Mouse (Mus musculus): ENCODE results near the gene Ube2q1. TPM values are rescaled to one million over a fixed set of nuclear protein-coding genes. Genes with fewer than 3 reads are reported as not detected.

Ube2q1 gene
- polyA plus RNA-seq, 1 experiment from 2014 or later, result 21.3 TPM

DNA sequence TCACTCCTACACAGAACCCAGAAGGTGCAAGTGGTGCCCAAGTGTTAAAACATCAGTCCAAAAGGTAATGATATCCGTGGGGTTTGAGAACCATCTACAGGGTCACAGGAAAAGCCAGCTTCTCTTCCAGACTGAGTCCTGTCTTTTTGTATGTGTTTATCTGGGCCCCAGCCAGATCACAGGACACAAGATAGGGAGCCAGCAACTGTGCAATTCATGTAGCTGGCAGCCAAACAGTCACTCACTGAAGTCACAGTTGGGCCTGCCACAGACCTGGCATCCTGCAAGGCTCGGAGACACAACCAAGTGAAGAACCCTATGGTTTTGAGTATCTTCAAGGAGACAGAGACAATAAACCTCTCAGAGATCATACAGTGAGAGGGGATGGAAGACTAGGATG is 15.6 kb upstream of the Ube2q1 start:
- Histone ChIP-seq H3K4me3 (ENCODE audit: low read depth, low read length) (no peak overlapping the region), H3K4me2 (ENCODE audit: low read length) (no peak overlapping the region), H3K27me3 (replicated peaks; ENCODE audit: control insufficient read depth, insufficient read depth, low read length) (no peaks in the 10 kb centered on the region), H3K9me3 (ENCODE audit: control insufficient read depth, low read length) (no peaks in the 10 kb centered on the region), H3K27ac (ENCODE audit: low read depth) (no peak overlapping the region), H3K9ac (ENCODE audit: low read length) (no peak overlapping the region), H3K4me1 (replicated peaks; ENCODE audit: control insufficient read depth, insufficient read depth, low read length) (no peaks in the 10 kb centered on the region), H3K36me3 (ENCODE audit: control insufficient read depth, insufficient read depth, low read length) (no peaks in the 10 kb centered on the region)
- DNase-seq (ENCODE audit: low spot score) (no peak), ATAC-seq (replicated peaks; ENCODE audit: low FRiP score, low TSS enrichment, low read depth) (no peak)
- 82% methylated on average over 2 of the region's 2 CpGs for WGBS

DNA sequence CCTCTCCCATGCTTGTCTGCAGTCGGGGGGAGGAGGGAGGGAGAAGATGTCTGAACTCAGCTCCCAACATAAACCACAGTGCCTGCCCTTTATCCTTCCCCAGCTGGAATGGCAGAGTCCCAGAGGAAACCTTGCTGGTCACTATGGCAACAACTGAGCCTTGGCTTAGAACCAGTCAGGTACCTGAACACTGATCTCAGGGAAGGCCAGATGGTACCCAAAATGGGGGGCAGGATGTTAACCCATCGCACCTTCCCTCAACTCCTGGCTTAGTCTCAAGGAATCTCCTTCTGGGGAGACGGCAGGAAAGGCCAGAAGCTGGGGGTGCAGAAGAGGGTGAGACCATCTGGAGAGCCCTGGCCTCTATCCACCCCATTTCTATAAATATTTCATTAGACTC is 13.6 kb upstream of the Ube2q1 start:
- Histone ChIP-seq H3K27ac (ENCODE audit: low read depth) (no peak overlapping the region), H3K9me3 (ENCODE audit: control insufficient read depth, low read length) (no peaks in the 10 kb centered on the region), H3K36me3 (ENCODE audit: control insufficient read depth, insufficient read depth, low read length) (no peaks in the 10 kb centered on the region), H3K9ac (ENCODE audit: low read length) (no peak overlapping the region), H3K4me2 (ENCODE audit: low read length) (no peak overlapping the region), H3K4me3 (ENCODE audit: low read depth, low read length) (no peak overlapping the region), H3K27me3 (replicated peaks; ENCODE audit: control insufficient read depth, insufficient read depth, low read length) (no peaks in the 10 kb centered on the region; the same call in 1 of the 2 replicates), H3K4me1 (replicated peaks; ENCODE audit: control insufficient read depth, insufficient read depth, low read length) (no peaks in the 10 kb centered on the region)
- DNase-seq (ENCODE audit: low spot score), result no peak
- WGBS, result 52% methylated on average over 3 of the region's 3 CpGs
- ATAC-seq (replicated peaks; ENCODE audit: low FRiP score, low TSS enrichment, low read depth), result no peak

DNA sequence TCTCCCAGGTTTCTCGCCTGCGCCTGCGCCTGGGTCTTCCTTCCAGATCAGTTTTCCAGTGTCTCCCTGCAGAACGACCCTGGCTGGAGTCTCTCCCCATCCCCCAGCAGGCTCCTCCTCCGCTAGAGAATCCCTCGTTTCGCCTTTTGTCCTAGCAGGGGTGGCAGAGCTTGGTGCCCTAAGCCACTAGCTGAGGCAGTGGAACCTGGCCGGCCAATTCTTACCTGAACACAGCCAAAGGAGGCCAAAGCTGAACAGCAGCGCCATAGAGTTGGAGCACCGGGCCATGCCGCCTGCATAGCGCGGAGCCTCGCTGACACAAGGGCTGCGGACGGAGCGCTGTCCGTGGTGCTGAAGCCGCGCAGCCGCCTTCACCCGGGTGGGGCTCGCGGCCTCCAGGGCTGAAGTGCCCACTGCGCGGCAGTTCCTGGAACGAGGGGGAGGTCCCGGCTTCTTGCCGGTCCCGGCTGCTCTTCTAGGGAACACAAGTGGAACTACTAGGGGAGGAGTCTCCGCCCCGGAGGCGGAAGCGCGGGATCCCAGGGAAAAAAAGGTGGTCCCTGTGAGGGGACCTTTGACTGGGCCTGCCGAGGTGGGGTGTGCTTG is 9.2 kb upstream of the Ube2q1 start, which contains the start of gene Chrnb2:
Gene Chrnb2 (minus strand): TSS at position 514 of the 606 bp plus-strand sequence.
- H3K9me3 ChIP-seq (ENCODE audit: control insufficient read depth, low read length), result no peaks in the 10 kb centered on the region
- peak; percentile 93 for ATAC-seq (replicated peaks; ENCODE audit: low FRiP score, low TSS enrichment, low read depth)
- no peaks in the 10 kb centered on the region for H3K4me1 ChIP-seq (replicated peaks; ENCODE audit: control insufficient read depth, insufficient read depth, low read length)
- H3K36me3 ChIP-seq (ENCODE audit: control insufficient read depth, insufficient read depth, low read length), result no peaks in the 10 kb centered on the region
- H3K4me3 ChIP-seq (ENCODE audit: low read depth, low read length), result peak within 1 kb of the TSS; percentile 21
- no peak within 1 kb of the TSS for H3K27ac ChIP-seq (ENCODE audit: low read depth)
- under 1% methylated on average over 36 of the region's 36 CpGs for WGBS
- DNase-seq (ENCODE audit: low spot score), result peak; percentile 94
- H3K9ac ChIP-seq (ENCODE audit: low read length), result no peak within 1 kb of the TSS
- peak within 1 kb of the TSS; percentile 43 for H3K4me2 ChIP-seq (ENCODE audit: low read length)
- H3K27me3 ChIP-seq (replicated peaks; ENCODE audit: control insufficient read depth, insufficient read depth, low read length), result peaks cover 5% of the 10 kb centered on the region; the same call in 1 of the 2 replicates

- H3K4me3 ChIP-seq (ENCODE audit: low read depth, low read length), result no peak overlapping the region
- H3K27ac ChIP-seq (ENCODE audit: low read depth), result no peak overlapping the region
- H3K36me3 ChIP-seq (ENCODE audit: control insufficient read depth, insufficient read depth, low read length), result no peaks in the 10 kb centered on the region
- WGBS, result 69% methylated on average over 7 of the region's 7 CpGs
- peaks cover 12% of the 10 kb centered on the region for H3K4me1 ChIP-seq (replicated peaks; ENCODE audit: control insufficient read depth, insufficient read depth, low read length)
- H3K4me2 ChIP-seq (ENCODE audit: low read length), result no peak overlapping the region
- no peak overlapping the region for H3K9ac ChIP-seq (ENCODE audit: low read length)
- peaks cover 5% of the 10 kb centered on the region; the same call in 1 of the 2 replicates for H3K27me3 ChIP-seq (replicated peaks; ENCODE audit: control insufficient read depth, insufficient read depth, low read length)
- no peak for DNase-seq (ENCODE audit: low spot score)
- no peaks in the 10 kb centered on the region for H3K9me3 ChIP-seq (ENCODE audit: control insufficient read depth, low read length)
- no peak for ATAC-seq (replicated peaks; ENCODE audit: low FRiP score, low TSS enrichment, low read depth)
Observed at GRCm38 (mm10) chr3:89769584-89769983, 3.8 kb upstream of the Ube2q1 start.

- ATAC-seq (replicated peaks; ENCODE audit: low FRiP score, low TSS enrichment, low read depth) (no peak), DNase-seq (ENCODE audit: low spot score) (no peak)
- Histone ChIP-seq H3K9ac (ENCODE audit: low read length) (no peak overlapping the region), H3K9me3 (ENCODE audit: control insufficient read depth, low read length) (no peaks in the 10 kb centered on the region), H3K36me3 (ENCODE audit: control insufficient read depth, insufficient read depth, low read length) (no peaks in the 10 kb centered on the region), H3K27ac (ENCODE audit: low read depth) (no peak overlapping the region), H3K27me3 (replicated peaks; ENCODE audit: control insufficient read depth, insufficient read depth, low read length) (no peaks in the 10 kb centered on the region), H3K4me3 (ENCODE audit: low read depth, low read length) (no peak overlapping the region), H3K4me1 (replicated peaks; ENCODE audit: control insufficient read depth, insufficient read depth, low read length) (peaks cover 21% of the 10 kb centered on the region), H3K4me2 (ENCODE audit: low read length) (no peak overlapping the region)
- WGBS, result 34% methylated on average over 2 of the region's 2 CpGs
Observed at GRCm38 (mm10) chr3:89770425-89771002, 2.9 kb upstream of the Ube2q1 start.

DNA sequence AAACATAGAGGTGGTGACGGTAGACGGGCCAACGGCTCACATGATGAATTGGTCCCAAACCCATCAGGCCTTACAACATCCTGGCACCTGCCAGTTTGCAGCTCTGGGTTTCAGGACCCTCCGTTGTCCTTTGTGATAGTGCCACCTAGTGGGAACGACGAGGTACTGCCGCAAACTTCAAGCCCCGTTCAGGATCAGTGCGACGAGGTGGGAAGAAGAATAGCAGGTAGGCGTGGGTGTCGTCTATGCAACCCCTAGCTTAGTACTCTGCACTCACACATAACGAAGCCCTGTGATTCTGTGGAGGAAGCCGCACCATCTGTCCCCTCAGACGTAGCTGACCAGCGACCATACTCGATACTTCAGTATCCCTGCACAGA is 838 bp upstream of the Ube2q1 start:
- peak overlapping the region; percentile 98 for H3K9ac ChIP-seq (ENCODE audit: low read length)
- ATAC-seq (replicated peaks; ENCODE audit: low FRiP score, low TSS enrichment, low read depth) (peak; percentile 69), DNase-seq (ENCODE audit: low spot score) (peak; percentile 90)
- peak overlapping the region; percentile 94 for H3K27ac ChIP-seq (ENCODE audit: low read depth)
- peak overlapping the region; percentile 87 for H3K4me3 ChIP-seq (ENCODE audit: low read depth, low read length)
- H3K36me3 ChIP-seq (ENCODE audit: control insufficient read depth, insufficient read depth, low read length), result peaks cover 17% of the 10 kb centered on the region
- no peaks in the 10 kb centered on the region for H3K9me3 ChIP-seq (ENCODE audit: control insufficient read depth, low read length)
- H3K4me1 ChIP-seq (replicated peaks; ENCODE audit: control insufficient read depth, insufficient read depth, low read length), result peaks cover 24% of the 10 kb centered on the region
- peak overlapping the region; percentile 67 for H3K4me2 ChIP-seq (ENCODE audit: low read length)
- H3K27me3 ChIP-seq (replicated peaks; ENCODE audit: control insufficient read depth, insufficient read depth, low read length), result no peaks in the 10 kb centered on the region
- under 1% methylated on average over 17 of the region's 17 CpGs for WGBS

- Histone ChIP-seq H3K4me3 (ENCODE audit: low read depth, low read length) (peak overlapping the region; percentile 87), H3K4me1 (replicated peaks; ENCODE audit: control insufficient read depth, insufficient read depth, low read length) (peaks cover 24% of the 10 kb centered on the region), H3K9ac (ENCODE audit: low read length) (peak overlapping the region; percentile 98), H3K27me3 (replicated peaks; ENCODE audit: control insufficient read depth, insufficient read depth, low read length) (no peaks in the 10 kb centered on the region), H3K36me3 (ENCODE audit: control insufficient read depth, insufficient read depth, low read length) (peaks cover 29% of the 10 kb centered on the region), H3K4me2 (ENCODE audit: low read length) (peak overlapping the region; percentile 67), H3K27ac (ENCODE audit: low read depth) (peak overlapping the region; percentile 94), H3K9me3 (ENCODE audit: control insufficient read depth, low read length) (no peaks in the 10 kb centered on the region)
- ATAC-seq (replicated peaks; ENCODE audit: low FRiP score, low TSS enrichment, low read depth) (peak; percentile 41), DNase-seq (ENCODE audit: low spot score) (peak; percentile 73)
- under 1% methylated on average over 34 of the region's 37 CpGs for WGBS
Observed at GRCm38 (mm10) chr3:89773740-89774211, 360 bp downstream of the Ube2q1 start.

DNA sequence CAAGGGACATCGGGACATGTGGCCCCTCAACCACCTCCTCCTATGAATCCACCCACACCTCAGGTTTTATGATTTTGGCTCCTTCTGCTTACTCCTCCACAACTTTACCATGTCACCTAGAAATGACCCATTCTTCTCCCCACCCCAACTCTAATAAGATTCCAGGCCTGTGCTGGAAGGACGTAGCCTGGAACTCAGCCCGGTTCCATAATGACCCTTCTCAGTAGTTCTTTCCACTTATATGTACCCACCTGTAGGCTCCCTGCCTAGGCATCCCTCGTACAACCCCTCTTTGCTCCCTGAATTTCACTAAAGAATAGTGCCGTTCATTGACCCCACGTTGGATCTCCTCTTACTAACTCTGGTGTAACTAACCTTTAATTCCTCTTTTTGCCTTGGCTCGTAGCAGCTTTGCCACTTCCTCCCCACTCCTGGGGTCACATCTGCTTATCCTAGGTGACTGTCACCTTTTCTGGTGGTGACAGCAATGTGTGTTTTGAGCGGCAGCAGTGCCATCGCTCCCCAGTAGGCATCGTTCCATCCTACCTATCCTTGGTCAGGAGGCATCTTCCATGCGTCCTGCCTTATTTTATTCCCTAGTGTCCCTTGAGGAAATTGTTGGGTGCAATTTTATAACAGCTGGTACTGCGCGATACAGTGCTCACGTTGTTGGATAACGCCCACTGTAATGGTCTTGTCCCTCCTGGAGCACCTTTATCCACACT is 982 bp downstream of the Ube2q1 start:
- Histone ChIP-seq H3K9ac (ENCODE audit: low read length) (peak overlapping the region; percentile 98), H3K27me3 (replicated peaks; ENCODE audit: control insufficient read depth, insufficient read depth, low read length) (no peaks in the 10 kb centered on the region), H3K27ac (ENCODE audit: low read depth) (no peak overlapping the region), H3K4me3 (ENCODE audit: low read depth, low read length) (peak overlapping the region; percentile 87), H3K4me2 (ENCODE audit: low read length) (peak overlapping the region; percentile 67), H3K9me3 (ENCODE audit: control insufficient read depth, low read length) (no peaks in the 10 kb centered on the region), H3K36me3 (ENCODE audit: control insufficient read depth, insufficient read depth, low read length) (peaks cover 36% of the 10 kb centered on the region), H3K4me1 (replicated peaks; ENCODE audit: control insufficient read depth, insufficient read depth, low read length) (peaks cover 24% of the 10 kb centered on the region)
- WGBS, result 39% methylated on average over 15 of the region's 15 CpGs
- DNase-seq (ENCODE audit: low spot score) (no peak), ATAC-seq (replicated peaks; ENCODE audit: low FRiP score, low TSS enrichment, low read depth) (no peak)

All from intestine, embryonic 14.5 days (tissue).